Mouse (Mus musculus) midbrain, embryonic 15.5 days (tissue): Measurements from ENCODE around the gene Slc22a2. TPM values are rescaled to one million over a fixed set of nuclear protein-coding genes. Genes with fewer than 3 reads are reported as not detected.

Experiments used
- ATAC-seq: fragments of 200-750 bp; cut with Nextera tagmentation; replicated peaks from 2 replicates; pipeline ENCODE4 v1.8.0; 2017; ENCODE audit warnings: moderate TSS enrichment
- H3K27ac ChIP-seq: fragments of 300-500 bp; sonication (generic); 2 replicates; pipeline ENCODE4 v1.5.1; 2015; ENCODE audit warnings: mild to moderate bottlenecking, inconsistent platforms
- H3K27me3 ChIP-seq: fragments of 300-500 bp; sonication (generic); replicated peaks from 2 replicates; pipeline ENCODE4 v1.6.1; 2015; ENCODE audit warnings: inconsistent platforms
- H3K36me3 ChIP-seq: fragments of 300-500 bp; sonication (generic); replicated peaks from 2 replicates; pipeline ENCODE4 v1.6.1; 2015; ENCODE audit warnings: inconsistent platforms
- H3K4me1 ChIP-seq: fragments of 300-500 bp; sonication (generic); 2 replicates; pipeline ENCODE4 v1.6.1; 2015; ENCODE audit warnings: inconsistent platforms
- H3K4me2 ChIP-seq: fragments of 300-500 bp; sonication (generic); 2 replicates; pipeline ENCODE4 v1.6.1; 2015; ENCODE audit warnings: inconsistent platforms, mild to moderate bottlenecking, moderate library complexity
- H3K4me3 ChIP-seq: fragments of 300-500 bp; sonication (generic); 2 replicates; pipeline ENCODE4 v1.5.1; 2015; ENCODE audit warnings: mild to moderate bottlenecking, inconsistent platforms
- H3K9ac ChIP-seq: fragments of 300-500 bp; sonication (generic); 2 replicates; pipeline ENCODE4 v1.6.1; 2015; ENCODE audit warnings: mild to moderate bottlenecking, inconsistent platforms
- H3K9me3 ChIP-seq: fragments of 300-500 bp; sonication (generic); 2 replicates; pipeline ENCODE4 v1.6.1; 2016; ENCODE audit warnings: inconsistent platforms
- WGBS: fragments of 180-500 bp; shearing (Covaris S2); methylation state at CpG from one replicate; pipeline ENCODE4 v1.1.7; 2015; ENCODE audit warnings: mixed read lengths; 5-methylcytosine and 5-hydroxymethylcytosine counted together
- polyA plus RNA-seq: library from polyadenylated mRNA; unstranded; fragments of >200 nt; fragmentation: Nextera tagmentation; extraction: Ambion mirVana; gene quantifications from 2 replicates; pipeline ENCODE4 v1.2.1, GENCODE M21; 2015

Slc22a2 gene
- polyA plus RNA-seq, 1 experiment from 2014 or later: 2.6 TPM

DNA sequence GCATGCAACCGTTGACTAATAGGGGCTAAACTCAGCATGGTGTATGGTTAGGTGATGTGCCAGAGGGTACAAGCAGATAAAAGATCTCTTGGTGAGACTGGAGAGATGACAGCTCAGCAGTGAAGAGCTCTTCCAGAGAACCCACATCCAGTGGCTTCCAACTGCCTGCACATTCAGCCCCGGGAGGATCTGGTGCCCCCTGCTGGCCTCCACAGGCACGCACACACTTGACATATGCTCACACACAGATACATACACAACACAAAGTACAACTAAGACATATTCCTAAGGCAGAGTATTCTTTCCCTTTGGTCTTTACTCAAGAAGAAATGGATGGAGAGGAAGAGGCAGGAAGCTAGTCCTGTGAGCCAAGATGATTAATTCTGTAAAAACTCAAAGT, 55.7 kb downstream of the Slc22a2 start:
- Histone ChIP-seq H3K36me3 (no peaks in the 10 kb centered on the region), H3K4me3 (no peak overlapping the region), H3K9me3 (no peaks in the 10 kb centered on the region), H3K27ac (no peak overlapping the region), H3K9ac (no peak overlapping the region), H3K4me2 (no peak overlapping the region), H3K27me3 (no peaks in the 10 kb centered on the region), H3K4me1 (no peaks in the 10 kb centered on the region)
- WGBS: 87% methylated on average over 3 of the region's 3 CpGs
- no peak for ATAC-seq

DNA sequence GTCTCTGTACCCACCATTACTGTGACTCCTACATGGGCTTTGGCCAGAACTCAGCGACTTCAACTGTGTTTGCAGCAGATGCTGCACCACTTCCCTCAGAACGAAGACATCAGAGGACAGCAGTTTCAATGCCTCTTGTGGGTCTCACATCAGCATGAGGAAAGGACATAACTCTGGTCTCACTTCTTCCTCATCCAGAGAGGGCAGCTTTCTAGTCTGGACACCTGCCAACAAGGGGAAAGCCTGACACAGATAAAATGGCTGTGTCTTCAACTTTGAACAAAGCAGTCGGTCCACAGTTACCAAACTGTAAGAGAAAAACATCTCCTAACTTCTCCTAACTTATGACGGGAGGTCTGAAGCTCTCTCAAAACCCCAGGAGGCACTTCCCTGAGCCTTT, 57.2 kb downstream of the Slc22a2 start:
- Histone ChIP-seq H3K27me3 (no peaks in the 10 kb centered on the region), H3K27ac (no peak overlapping the region), H3K36me3 (no peaks in the 10 kb centered on the region), H3K9me3 (no peaks in the 10 kb centered on the region), H3K4me1 (no peaks in the 10 kb centered on the region), H3K9ac (no peak overlapping the region), H3K4me2 (no peak overlapping the region), H3K4me3 (no peak overlapping the region)
- WGBS: 80% methylated on average over 4 of the region's 4 CpGs
- ATAC-seq: no peak

- H3K9ac ChIP-seq: no peak overlapping the region
- no peaks in the 10 kb centered on the region for H3K9me3 ChIP-seq
- no peak for ATAC-seq
- H3K4me1 ChIP-seq: no peaks in the 10 kb centered on the region
- H3K27ac ChIP-seq: no peak overlapping the region
- H3K4me3 ChIP-seq: no peak overlapping the region
- no peaks in the 10 kb centered on the region for H3K36me3 ChIP-seq
- WGBS: 77% methylated on average over 5 of the region's 5 CpGs
- no peak overlapping the region for H3K4me2 ChIP-seq
- H3K27me3 ChIP-seq: no peaks in the 10 kb centered on the region
Observed at GRCm38 (mm10) chr17:12645461-12645860, 61.5 kb downstream of the Slc22a2 start.

GRCm38 (mm10) chr17:12652604-12653003, 68.7 kb downstream of the Slc22a2 start:
- H3K4me2 ChIP-seq: no peak overlapping the region
- H3K9me3 ChIP-seq: no peaks in the 10 kb centered on the region
- no peaks in the 10 kb centered on the region for H3K27me3 ChIP-seq
- H3K4me1 ChIP-seq: no peaks in the 10 kb centered on the region
- no peak overlapping the region for H3K9ac ChIP-seq
- no peak overlapping the region for H3K27ac ChIP-seq
- 92% methylated on average over 11 of the region's 11 CpGs for WGBS
- ATAC-seq: no peak
- H3K36me3 ChIP-seq: no peaks in the 10 kb centered on the region
- H3K4me3 ChIP-seq: no peak overlapping the region

DNA sequence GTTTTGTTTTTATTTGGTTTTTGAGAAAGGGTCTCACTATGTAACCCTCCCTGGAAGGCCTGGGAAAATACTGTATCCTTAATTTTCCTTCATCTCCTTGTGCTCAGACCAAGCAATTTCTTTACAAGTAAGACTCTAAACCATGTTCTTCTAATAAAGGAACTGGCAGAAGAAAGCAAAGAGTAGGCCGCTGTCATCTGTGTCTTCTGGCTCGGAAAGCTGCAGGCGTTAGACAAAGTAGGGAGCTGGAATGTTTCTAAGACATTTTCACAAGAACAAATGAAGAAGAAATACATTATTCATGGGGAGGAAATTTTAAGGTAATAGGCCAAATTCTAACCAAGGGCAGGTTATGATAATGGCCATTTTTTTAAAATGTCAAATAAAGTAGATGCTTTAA, 70.1 kb downstream of the Slc22a2 start:
- no peak for ATAC-seq
- no peak overlapping the region for H3K9ac ChIP-seq
- no peaks in the 10 kb centered on the region for H3K36me3 ChIP-seq

GRCm38 (mm10) chr17:12655826-12656225, 71.9 kb downstream of the Slc22a2 start:
- no peak overlapping the region for H3K9ac ChIP-seq
- no peaks in the 10 kb centered on the region for H3K36me3 ChIP-seq
- WGBS: 88% methylated on average over 7 of the region's 7 CpGs
- H3K4me2 ChIP-seq: no peak overlapping the region
- H3K4me3 ChIP-seq: no peak overlapping the region
- ATAC-seq: no peak
- H3K9me3 ChIP-seq: no peaks in the 10 kb centered on the region
- no peaks in the 10 kb centered on the region for H3K4me1 ChIP-seq
- H3K27me3 ChIP-seq: no peaks in the 10 kb centered on the region
- no peak overlapping the region for H3K27ac ChIP-seq

More for the DNA sequence above, 70.1 kb downstream of the Slc22a2 start:
- Histone ChIP-seq H3K27me3 (no peaks in the 10 kb centered on the region), H3K4me2 (no peak overlapping the region), H3K27ac (no peak overlapping the region), H3K4me3 (no peak overlapping the region), H3K9me3 (no peaks in the 10 kb centered on the region), H3K4me1 (no peaks in the 10 kb centered on the region)
- WGBS: 65% methylated on average over 3 of the region's 3 CpGs

DNA sequence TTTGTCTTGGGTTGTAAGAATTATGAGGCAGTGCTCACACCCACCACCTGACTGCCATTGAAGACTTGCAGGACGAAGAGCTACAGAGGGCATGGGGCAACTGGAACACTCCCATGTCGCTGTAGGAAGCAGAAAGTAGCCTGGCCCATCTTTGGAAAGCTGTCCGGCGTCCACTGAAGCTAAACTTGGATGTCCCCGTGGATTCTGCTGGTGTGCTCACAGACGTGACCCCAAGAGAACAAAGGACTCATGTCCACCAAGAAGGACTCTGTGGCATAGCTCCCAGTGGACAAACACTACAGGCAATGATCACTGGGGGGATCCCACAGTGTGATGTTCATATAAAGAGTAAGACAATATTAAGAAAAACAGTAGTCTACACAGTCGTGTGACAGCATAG, 74.9 kb downstream of the Slc22a2 start:
- no peaks in the 10 kb centered on the region for H3K9me3 ChIP-seq
- H3K4me3 ChIP-seq: no peak overlapping the region
- H3K4me2 ChIP-seq: no peak overlapping the region
- WGBS: 85% methylated on average over 7 of the region's 7 CpGs
- H3K4me1 ChIP-seq: no peaks in the 10 kb centered on the region
- H3K27me3 ChIP-seq: no peaks in the 10 kb centered on the region
- H3K36me3 ChIP-seq: no peaks in the 10 kb centered on the region
- no peak for ATAC-seq
- H3K9ac ChIP-seq: no peak overlapping the region
- H3K27ac ChIP-seq: no peak overlapping the region

- Histone ChIP-seq H3K4me2 (no peak overlapping the region), H3K4me1 (no peaks in the 10 kb centered on the region), H3K9ac (no peak overlapping the region), H3K27me3 (no peaks in the 10 kb centered on the region), H3K9me3 (no peaks in the 10 kb centered on the region), H3K36me3 (no peaks in the 10 kb centered on the region), H3K4me3 (no peak overlapping the region), H3K27ac (no peak overlapping the region)
- 95% methylated on average over 10 of the region's 10 CpGs for WGBS
- ATAC-seq: no peak
Observed at GRCm38 (mm10) chr17:12659233-12659632, 75.3 kb downstream of the Slc22a2 start.

DNA sequence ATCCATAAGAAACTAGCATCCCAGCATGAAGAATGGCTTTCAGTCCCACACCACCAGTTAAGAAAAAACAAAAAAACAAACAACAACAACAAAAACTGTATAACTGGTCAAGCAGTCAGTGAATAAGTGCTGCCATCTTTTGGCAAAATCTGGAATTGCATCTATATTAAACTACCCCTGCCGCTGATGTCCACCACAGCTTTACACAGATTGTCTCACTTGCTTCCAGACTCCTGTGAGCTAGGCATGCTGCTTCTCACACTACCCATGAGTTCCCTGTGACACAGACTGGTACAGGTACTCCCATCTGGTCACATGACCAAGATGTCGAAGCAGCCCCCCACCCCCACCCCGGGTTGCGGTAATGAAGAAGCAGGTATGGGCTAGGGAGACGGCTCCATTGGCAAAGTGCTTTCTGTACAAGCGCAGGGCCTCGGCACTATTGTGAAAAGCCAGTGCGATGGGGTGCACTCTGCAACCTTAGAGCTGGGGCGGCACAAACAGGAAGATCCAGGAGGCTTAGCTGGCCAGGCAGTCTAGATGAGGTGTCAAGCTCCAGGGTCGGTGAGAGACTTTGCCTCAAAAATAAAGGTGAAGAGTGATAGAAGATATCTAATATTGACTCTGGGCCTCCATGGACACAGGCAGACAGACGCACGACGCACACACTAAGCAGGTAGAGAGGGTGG, 76.8 kb downstream of the Slc22a2 start:
- WGBS: 75% methylated on average over 13 of the region's 13 CpGs
- no peaks in the 10 kb centered on the region for H3K27me3 ChIP-seq
- no peak overlapping the region for H3K9ac ChIP-seq
- H3K9me3 ChIP-seq: no peaks in the 10 kb centered on the region
- no peaks in the 10 kb centered on the region for H3K4me1 ChIP-seq
- no peaks in the 10 kb centered on the region for H3K36me3 ChIP-seq
- peak; percentile 48 for ATAC-seq
- H3K27ac ChIP-seq: no peak overlapping the region
- H3K4me2 ChIP-seq: no peak overlapping the region
- no peak overlapping the region for H3K4me3 ChIP-seq

DNA sequence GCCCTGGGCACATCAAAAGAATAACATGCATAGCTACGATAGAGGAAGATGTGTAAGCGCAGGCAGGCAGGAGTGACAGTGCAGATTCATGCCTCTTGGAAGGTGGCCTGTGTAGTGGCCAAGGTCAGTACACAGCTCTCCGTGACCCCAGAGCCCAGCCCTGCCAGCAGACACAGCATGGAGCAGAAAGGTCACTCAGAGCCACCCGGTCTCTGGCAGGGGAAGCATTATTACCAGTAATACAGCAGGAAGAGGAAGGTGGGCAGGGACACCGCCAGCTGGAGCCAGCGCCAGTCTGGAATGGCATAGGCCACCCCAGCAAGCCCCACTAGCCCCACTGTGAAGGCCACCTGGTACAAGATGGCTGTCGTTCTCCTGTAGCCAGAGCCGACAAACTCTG, 80.2 kb downstream of the Slc22a2 start:
- H3K36me3 ChIP-seq: no peaks in the 10 kb centered on the region
- WGBS: 77% methylated on average over 8 of the region's 8 CpGs
- no peak overlapping the region for H3K4me3 ChIP-seq
- ATAC-seq: no peak
- H3K9ac ChIP-seq: no peak overlapping the region
- H3K9me3 ChIP-seq: no peaks in the 10 kb centered on the region
- no peak overlapping the region for H3K4me2 ChIP-seq
- H3K27ac ChIP-seq: no peak overlapping the region
- H3K27me3 ChIP-seq: no peaks in the 10 kb centered on the region
- H3K4me1 ChIP-seq: no peaks in the 10 kb centered on the region

GRCm38 (mm10) chr17:12668478-12669362, 84.8 kb downstream of the Slc22a2 start:
- no peak overlapping the region for H3K4me3 ChIP-seq
- 59% methylated on average over 7 of the region's 7 CpGs for WGBS
- no peak overlapping the region for H3K9ac ChIP-seq
- no peaks in the 10 kb centered on the region for H3K4me1 ChIP-seq
- no peaks in the 10 kb centered on the region for H3K27me3 ChIP-seq
- no peaks in the 10 kb centered on the region for H3K36me3 ChIP-seq
- ATAC-seq: no peak
- H3K4me2 ChIP-seq: no peak overlapping the region
- H3K9me3 ChIP-seq: no peaks in the 10 kb centered on the region
- H3K27ac ChIP-seq: no peak overlapping the region

- H3K27ac ChIP-seq: no peak overlapping the region
Observed at GRCm38 (mm10) chr17:12669363-12669679, 85.4 kb downstream of the Slc22a2 start.

More at GRCm38 (mm10) chr17:12669363-12669679, 85.4 kb downstream of the Slc22a2 start:
- H3K4me2 ChIP-seq: no peak overlapping the region
- no peak overlapping the region for H3K4me3 ChIP-seq
- H3K9me3 ChIP-seq: no peaks in the 10 kb centered on the region
- no peaks in the 10 kb centered on the region for H3K36me3 ChIP-seq
- no peak overlapping the region for H3K9ac ChIP-seq
- H3K27me3 ChIP-seq: no peaks in the 10 kb centered on the region
- H3K4me1 ChIP-seq: no peaks in the 10 kb centered on the region
- no peak for ATAC-seq
